Mouse (Mus musculus) brain, adult 2 months (tissue): ENCODE results near the gene Olfr13.
A peak's percentile ranks its signal among the peaks of the same experiment; 100 is the strongest.
"Not testable (repeated sequence)": the region's sequence is repeated elsewhere in the genome, so short reads cannot be mapped to it uniquely, and the experiment has no call there.

Experiments
- DNase-seq: peaks from one replicate; pipeline ENCODE4 v3.0.0; 2011; ENCODE audit warnings: low read depth, low spot score

Olfr13 gene

DNA sequence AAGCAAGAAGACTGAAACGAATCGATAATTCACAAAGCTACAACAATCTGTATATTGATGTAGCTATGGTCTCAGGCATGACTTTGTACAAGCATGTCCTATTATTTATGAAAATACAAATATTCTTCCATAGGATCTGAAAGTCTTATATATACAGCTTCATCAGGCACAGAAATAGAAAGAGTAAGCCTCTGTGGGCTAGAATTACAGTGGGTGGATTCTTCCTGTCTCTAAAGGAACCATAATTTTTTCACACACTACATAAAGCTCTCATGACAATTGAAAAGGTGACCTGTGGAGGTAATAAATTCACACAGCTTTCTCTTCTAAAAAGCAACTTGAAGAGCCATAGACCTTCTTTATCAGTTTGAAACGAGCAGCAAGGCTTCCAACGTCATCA, at the start of gene Olfr13:
Olfr13 (plus strand) TSS at position 301 of the 400 bp plus-strand sequence.
- no peak for DNase-seq

DNA sequence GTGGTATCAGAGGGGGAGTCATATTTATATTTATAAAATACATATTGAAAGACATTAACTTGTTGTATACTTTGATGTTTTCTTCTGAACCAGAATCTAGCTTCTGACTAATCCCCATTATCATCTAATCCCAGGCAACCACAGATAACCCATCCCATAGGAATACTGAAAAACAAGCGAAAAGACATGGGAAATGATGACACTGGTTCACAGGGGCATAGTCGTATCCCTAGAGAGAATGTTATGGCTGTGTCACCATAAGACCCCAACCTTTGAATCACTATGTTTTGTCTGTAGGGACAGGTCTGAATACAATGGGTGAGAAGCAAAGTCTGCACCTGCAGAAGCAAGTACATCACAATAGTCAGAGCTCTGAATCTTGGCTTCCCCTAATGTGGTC, 25.7 kb upstream of the Olfr13 start, which contains the start of gene Olfr237-ps1:
Olfr237-ps1 (plus strand) TSS at position 301 of the 400 bp plus-strand sequence.
- DNase-seq: not testable (repeated sequence)

DNA sequence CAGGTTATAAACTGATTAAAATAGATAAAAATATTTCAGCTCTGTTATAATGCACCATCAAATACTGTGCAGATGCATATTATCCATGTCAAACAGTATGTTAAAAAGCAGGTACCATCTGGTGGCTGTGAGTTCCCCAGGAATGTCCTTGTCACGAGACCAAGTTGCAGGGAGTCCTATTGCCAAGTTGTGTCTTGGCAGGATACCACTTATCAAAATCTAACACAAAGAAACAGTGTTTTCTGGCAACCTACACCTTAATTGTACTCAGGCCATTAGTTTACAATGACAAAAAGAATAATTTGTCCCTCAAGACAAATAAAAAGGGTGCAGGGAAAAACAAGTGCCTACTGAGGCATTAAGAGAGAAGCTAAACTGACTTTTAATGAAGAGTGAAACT, 12.4 kb upstream of the Olfr13 start:
- peak; percentile 76 for DNase-seq

DNA sequence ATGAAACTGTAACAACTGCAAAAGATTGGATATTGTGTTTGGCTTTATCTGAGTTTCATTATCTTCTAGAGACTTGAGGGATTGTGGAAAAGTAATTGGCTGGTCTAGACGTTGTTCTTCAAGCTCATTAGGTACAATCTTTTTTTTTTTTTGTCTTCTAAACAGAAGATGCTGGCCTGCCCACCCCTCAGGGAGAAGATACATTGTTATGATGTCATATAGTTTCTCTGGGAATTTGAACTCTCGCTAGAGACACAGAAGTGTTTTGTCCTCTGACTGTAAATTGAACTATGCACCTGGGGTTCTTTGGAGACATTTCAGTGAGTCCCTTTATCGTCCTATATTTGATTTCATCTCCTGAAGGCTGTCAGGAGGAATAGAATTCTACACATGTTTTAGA, 9.0 kb upstream of the Olfr13 start, which contains the start of gene Olfr437:
Olfr437 (plus strand) TSS at position 301 of the 400 bp plus-strand sequence.
- no peak for DNase-seq

DNA sequence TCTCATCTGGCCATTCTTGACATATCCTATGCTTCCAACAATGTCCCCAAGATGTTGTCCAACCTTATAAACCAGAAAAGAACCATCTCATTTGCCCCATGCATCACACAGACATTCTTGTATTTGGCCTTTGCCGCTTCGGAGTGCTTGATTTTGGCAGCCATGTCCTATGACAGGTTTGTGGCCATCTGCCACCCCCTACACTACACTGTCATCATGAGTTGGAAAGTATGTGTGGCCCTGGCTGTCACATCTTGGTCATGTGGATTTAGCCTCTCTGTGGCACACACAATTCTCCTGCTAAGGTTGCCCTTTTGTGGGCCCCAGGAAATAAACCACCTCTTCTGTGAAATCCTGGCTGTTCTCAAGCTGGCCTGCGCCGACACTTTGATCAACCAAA, 4.7 kb upstream of the Olfr13 start:
- DNase-seq: peak; percentile 60

DNA sequence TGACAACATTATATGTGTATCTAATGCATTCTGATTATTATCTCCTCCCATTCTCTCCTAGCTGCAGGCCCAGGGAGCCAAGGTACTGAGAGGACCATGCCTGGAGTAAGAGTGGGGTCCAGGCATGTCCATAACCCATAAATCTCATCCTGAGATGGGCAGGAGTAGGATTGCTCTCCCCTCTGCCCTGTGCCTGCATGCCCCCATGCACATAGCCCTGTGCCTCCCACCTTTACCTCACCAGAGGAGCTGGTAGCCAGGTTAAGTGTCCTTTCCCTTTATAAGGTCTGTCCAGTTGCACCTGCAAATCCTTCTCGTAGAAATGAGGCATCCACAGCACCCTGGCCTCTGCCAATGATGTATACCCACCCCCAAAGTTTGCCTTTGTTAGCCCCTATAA, 6.2 kb downstream of the Olfr13 start:
- DNase-seq: no peak

DNA sequence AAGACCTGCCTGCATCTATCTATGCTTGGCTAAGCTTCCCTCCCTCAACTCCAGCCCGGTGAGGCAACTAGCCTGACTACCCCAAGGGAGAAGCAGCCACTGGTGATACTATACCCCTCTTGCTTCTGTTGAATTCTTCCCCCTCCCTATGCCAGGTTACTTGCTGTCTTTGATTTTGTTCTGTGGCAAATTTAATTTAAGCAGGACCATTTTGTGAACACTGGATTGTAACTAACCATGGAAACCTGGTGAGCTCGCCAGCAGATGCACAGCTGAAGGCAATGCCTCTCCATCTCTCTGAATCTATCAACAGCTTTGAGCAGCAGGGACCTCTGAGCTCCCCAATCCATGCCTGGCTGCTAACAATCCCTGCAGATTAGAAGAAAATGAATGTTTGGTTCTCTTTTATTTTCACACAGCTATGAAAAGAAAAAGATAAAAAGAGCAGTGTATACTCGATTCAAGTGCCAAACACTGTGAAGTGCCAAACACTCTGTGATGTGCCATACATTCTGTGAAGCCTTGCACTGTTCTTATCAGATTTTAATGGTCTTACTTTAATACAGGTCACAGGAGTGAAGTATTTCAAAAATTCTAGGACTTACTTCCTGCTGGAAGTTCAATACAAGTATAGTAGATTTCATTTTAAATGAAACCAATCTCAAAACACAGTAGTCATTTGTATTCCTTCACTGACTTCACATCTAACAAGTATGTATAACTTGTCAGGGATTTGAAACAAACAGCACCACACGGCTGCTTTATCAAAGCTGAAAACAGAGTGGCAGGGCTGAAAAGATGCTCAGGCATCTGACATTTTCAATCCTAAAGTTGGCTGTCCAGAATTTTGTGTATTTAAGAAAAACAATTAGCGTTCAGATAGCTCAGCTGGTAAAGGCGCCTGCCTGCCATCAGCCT, 6.9 kb downstream of the Olfr13 start:
- DNase-seq: peak; percentile 31

DNA sequence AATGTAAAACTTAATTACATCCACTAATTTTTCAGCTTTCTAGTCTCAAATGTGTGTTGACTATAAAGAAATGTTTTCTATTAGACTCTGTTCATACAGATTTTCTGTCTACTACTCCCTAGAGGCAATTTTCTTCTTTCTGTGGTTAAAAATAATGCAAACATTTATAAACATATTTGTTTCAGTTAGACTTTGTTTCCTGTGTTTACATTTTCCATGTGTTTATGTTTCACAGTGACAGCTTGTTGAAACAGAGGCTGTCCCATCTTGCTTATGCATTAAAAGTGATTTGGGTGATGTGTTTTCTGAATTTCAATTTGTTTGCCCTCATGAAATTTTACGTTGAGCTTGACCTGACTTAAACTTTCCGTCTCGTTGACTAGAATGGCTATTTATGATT, 19.0 kb downstream of the Olfr13 start:
- no peak for DNase-seq

DNA sequence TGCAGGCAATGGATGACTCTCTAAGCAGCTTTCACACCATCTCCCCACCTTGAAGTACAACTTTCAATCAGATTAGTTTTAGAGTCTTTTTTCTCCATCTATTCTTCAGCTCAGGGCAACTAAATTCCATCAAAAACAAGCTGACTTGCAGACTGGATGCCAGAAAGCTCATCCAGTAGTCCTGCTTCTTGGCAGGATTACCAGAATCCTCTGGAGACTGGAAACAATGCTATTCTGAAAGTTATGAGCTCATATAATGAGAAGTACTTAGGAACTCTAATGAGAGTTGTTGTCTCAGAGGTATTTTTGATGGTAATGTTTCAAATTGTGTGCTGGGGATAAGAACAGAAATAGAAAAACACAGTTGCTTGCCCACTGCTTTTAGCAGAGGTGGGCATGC, 24.8 kb downstream of the Olfr13 start, which contains the start of gene Olfr435:
Olfr435 (plus strand) TSS at position 366 of the 400 bp plus-strand sequence.
- peak; percentile 25 for DNase-seq

DNA sequence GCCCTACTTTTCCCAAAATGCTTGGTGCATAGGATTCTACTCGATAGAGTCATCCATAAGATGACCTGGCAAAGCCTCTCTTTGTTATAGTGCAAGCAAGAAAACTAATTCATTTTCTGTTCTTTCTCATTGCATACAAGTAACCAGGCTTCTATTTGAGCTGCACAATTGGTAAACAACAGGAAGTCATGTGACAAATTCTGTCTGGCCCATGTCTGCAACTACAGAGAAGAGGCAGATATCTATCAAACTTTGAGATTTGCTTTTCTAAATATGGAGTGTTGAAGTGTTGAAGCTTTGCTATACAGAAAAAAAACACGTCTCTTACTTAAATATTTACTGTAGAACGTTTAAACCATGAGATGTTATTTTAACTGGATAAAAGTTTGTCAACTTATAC, 26.2 kb downstream of the Olfr13 start:
- DNase-seq: no peak

DNA sequence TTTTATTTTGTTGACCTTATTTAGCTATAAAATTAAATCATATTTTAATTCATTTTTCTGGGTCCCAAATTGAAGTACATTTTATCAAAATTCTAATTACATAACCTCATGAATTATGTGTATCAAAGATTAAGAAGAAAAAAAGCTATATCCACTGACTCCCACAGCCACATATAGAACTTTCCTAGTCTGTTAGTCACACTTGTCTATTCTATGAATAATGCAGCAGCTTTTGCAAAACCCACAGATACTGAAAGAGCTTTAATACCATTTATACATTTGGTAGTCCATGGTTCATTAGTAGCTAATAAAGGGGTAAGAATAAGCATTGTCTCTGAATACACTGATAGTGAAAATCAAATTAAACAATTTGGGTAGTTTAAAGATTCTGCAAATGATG, 30.8 kb downstream of the Olfr13 start:
- DNase-seq: no peak

DNA sequence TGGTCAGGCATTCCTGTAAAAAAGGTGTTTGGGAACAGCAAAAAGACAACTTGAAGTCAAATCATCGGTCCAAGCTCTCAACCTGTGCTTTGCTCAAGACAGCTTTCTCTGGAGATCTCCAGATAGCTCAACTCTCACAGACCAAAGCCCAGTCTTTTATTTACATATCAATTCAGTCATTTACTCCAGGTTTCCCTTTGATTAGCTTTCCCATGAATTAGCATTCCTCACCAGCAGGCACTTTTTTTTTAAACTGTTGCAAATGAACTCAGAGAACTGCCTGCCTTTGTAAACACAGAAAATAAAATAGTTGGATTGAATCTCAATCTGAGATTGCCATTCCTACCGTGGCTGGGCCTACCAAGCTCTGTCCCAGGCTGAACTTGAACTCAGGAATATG, 33.4 kb downstream of the Olfr13 start:
- no peak for DNase-seq

DNA sequence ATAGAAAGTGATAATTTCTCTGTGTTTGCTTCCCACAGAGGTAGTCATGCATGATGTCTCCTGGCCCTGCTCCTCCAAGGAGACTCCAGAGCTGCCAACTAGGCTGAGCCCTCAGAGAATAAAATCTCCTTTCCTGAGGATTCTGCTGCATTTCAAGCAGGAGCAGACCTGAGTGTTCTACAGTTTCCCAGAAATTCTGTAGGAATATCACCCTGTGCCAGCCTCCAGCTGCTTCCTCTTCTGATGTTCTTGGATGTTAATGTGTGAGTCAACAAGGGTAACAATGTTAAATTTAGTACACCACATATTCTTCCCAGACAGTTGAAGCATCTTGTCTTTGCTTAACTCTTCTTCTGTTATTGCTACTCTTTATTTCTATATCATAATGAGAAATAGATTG, 40.9 kb downstream of the Olfr13 start, which contains the start of gene Olfr434:
Olfr434 (plus strand) TSS at position 149 of the 400 bp plus-strand sequence.
- peak; percentile 84 for DNase-seq
